Mouse (Mus musculus) mature B cell (primary cell): ENCODE results near the gene Rfng.
"Not testable (repeated sequence)": the region's sequence is repeated elsewhere in the genome, so short reads cannot be mapped to it uniquely, and the experiment has no call there.

Source experiments
- in situ Hi-C: fragments of 300-500 bp; cut with MboI; formaldehyde crosslinking; loops from 2 replicates; pipeline ENCODE4 v1.14.3; 2019

The Rfng gene

DNA sequence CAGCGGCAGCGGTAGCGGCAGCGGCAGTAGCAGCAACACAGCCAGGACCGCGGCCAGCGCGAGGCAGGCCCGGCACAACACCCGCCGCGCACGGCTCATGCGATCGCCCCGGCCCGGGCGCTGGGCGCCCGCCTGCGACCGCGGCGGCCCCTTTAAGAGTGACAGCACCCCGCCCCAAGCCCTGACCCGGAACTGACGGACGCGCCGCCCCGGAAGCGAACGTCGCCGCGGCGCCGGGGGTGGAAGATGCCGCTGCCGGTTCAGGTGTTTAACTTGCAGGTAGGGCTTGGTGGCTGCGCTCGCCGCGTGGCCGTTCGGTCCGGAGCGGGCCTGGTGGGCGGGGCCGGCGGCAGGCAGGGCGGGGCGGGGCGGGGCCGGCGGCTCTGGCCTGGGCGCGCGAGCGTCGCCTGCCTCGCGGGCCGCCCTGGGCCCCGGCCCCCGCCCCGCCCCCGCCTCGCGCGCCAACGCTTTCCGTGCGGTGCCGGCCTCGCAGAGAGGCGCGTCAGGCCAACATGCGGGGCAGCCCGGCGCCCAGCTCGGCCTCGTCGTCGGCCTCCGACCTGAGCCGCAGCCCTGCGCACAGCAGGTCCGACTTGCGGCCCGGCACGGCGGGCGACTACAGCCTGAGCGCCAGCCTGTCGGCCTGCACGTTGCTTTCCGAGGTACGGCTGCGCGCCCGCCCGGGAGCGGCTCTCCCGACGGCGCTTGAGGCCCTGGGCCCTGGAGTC lies at the start of gene Rfng, which contains the start of gene Gps1:
TSS of gene Rfng (minus strand) at position 144 of the 728 bp plus-strand sequence.
TSS of gene Gps1 (plus strand) at position 209 of the 728 bp plus-strand sequence.
- in situ Hi-C loops, result no loop called here

DNA sequence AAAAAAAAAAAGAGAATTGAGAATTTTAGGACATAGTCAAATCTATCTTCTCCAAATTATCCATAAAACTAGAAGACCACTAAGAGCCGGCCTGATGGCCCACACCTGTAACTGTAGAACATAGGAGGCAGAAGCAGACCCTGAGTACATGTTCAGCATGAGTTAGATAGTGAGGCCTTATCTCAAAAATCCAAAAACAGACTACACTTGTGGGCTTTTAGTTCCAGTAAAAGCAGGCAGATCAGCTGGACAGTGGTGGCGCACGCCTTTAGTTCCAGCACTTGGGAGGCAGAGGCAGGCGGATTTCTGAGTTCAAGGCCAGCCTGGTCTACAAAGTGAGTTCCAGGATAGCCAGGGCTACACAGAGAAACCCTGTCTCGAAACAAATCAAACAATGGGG lies 49.0 kb upstream of the Rfng start:
- in situ Hi-C loops, result not testable (repeated sequence)

DNA sequence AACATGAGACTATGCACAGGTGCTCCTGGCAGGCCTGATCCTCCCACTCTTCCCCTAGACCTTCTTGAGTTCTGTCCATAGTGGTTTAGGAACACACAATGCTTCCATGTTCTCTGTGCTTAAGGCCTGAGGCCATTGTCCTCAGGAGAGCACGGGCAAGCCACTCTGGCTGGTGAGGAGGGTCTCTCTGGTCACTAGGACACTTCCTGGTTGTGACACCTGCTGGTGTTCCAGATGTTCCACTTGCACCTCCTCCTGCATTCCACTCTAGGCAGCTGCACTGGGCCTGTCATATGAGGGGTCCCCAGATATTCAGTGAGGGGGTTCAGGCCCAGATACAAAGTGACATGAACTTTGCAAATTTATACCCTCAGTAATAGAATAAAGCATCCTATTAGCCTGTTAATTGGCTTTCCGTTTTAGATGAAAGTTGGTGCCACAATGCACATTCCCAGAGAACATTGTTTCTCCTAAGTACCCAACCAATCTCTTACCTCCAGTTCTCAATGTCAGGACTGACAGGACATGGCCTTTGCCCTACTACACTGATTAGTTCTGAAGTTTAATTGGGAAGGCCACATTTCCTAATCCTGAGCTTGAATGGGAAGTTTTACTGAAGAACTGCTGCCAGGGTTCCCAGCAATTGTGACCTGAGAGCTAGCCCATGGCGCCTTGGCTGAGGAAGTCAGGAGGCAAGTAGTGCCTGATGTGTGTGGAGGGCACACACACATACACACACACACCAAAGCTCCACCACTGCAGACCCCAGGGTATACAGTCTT lies 47.8 kb upstream of the Rfng start:
- in situ Hi-C loops, result no loop called here

DNA sequence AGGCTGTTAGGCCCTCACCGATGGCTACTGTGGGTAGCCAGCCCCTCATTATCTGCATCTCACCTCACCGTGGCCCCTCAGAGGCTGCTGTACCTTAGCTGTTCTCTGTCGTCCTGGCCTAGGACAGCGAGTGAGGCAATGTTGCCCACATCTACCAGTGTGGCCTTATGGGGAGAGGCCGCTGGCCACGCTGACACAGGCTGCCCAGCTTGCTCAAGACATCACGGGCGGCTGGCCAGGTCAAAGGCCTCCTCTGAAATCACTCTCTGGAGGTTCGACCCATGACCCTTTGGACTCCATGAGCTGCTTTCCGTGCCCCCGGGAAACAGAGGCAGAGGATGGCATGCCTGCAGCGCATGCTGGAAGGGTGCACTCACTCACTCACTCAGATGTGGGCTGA lies 46.7 kb upstream of the Rfng start:
- in situ Hi-C loops, result no loop called here

DNA sequence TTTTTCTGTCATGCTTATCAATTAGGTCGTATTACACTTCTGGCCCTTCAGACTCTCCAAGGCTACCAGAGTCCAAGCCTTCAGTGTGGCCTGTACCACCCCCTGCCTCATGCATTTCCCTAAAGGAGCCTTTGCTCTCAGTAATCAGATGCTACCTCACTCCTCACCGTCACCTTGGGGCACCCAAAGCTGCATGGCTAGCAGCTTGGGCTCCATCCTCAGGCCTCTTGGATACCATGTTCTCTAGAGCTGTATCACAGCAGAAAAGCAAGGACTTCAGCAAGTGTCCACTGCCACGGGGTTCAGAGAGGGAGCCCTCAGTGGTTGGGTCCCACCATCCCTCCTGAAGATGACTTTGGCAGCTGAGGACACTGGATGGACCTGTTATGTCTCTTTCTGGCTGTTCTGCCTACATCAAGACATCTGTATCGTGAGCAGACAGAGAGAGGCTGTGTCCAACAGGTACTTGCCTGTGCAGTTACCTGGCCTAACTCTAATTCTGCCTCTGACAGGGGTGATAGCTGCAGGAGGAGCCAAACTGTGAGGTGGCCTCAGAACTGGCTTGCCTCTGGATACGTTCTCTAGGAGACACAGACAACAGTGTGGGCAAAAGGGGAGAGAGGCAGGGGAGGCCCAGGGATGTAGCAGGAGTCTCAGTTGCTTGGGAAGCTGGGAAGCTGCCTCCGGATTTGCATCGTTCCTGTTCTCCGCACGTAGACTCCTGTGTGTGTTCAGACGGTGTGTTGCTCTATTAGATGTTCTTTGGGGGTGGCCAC lies 45.9 kb upstream of the Rfng start:
- in situ Hi-C loops, result no loop called here

DNA sequence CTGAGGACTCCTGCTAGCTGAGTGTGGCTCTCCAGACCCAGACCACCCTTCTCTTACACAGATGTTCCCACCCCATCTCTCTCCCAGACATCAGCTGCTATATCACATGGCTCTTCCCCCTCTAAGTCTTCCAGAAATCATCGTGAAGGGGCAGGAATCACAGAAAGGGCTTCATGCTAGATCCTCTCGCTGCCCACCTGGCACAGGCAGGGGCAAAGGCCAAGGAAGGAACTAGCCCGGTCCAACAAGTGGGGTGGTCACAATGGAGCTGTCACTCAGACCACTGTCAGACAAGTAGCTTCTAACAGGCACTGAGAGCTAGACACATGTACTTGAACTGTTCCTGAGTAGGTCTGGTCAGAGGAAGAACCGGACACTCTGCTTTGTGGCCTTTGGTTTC lies 44.4 kb upstream of the Rfng start:
- in situ Hi-C loops, result no loop called here

DNA sequence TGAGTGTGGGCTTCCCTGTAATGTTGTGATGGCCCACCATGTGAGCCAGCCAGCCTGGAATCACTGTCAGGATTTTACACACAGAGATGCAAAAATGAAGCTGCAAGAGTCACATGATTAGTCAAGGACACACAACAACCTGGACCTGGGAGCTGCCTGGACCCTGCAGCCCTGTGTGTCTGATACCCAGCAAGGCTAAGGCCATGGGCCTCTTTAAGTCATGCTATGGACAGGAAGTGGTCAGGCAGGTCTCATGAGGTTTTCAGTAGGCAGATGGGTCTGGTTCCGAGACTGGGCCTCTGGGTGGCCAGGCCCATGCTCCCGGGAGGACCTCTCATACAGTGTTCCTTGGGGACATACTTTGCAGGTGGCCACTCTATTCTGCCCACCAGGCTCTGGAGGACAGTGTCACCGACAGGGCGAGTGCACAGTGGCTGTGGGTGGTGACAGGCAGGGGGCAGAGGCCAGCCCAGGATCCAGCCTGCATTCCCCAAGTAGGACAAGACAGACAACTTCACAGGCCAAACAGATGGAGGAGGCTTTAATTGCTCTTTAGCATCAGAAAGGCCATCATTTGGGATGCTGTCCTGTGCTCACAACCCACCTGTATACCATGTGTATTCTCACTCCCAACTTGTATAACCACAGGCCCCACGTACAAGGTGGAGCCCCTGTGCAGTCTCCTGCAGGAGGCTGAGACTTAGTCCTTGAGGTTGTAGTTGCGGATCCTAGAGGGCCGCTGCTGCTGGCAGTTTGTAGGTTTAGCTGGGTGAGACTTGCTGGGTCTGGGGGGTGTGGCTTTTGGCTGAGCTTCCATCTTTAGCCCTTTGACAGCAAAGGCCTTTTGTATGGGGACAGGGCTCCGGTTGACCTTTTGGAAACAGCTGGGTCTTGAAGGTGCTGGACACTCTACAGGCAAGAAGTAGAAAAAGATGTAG lies 42.3 kb upstream of the Rfng start:
- in situ Hi-C loops, result no loop called here

DNA sequence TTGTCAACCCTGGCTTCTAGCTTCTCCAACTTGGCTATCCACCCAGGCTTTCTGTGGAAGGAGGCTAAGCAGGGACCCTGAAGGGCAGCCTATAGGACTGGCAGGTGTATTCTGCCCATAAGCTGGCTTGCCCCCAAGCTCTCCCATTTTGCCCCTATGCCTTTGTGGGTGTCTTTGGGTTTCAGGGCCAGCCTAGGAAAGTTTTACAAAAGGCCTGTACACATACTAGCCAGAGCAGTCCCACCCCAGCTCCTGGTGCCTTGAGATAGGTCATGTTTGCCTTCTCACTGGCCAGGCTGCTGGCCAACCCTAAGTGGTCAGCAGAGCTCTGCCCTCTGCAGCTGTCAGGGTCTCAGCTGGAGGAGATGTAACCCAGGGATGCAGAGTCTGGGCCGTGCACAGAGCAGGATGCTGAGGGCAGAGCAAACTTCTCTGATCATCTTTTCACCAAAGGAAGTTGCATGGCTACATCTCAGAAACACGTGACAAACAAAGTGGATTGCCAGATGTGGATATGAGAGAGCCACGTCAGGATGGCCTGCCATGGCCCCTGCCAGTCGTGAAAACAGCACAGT lies 41.4 kb upstream of the Rfng start:
- in situ Hi-C loops, result no loop called here

DNA sequence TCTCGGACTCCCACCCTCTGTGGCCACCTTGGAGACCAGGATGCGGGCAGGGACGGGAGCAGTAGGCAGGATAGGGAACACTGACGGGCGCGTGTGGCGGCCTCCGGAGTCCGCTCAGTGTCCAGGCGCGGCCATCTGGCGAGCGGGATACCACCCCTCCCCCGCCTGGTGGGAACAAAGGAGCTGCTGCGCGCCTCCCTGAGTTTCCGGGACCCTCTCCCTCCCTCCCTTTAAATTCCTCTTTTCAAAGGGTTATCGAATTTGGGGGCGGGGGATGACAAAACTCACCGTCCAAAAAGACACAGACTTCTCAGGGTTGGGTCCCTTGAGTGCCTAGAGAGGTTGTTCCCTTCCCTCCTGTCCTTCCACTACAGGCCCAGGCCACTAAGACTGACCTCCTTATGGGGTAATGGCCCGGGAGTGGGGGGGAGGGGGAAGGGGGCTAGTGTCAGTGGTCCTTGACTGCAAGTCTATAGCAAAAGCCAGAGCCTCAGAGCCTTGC lies 40.8 kb upstream of the Rfng start:
- in situ Hi-C loops, result no loop called here

DNA sequence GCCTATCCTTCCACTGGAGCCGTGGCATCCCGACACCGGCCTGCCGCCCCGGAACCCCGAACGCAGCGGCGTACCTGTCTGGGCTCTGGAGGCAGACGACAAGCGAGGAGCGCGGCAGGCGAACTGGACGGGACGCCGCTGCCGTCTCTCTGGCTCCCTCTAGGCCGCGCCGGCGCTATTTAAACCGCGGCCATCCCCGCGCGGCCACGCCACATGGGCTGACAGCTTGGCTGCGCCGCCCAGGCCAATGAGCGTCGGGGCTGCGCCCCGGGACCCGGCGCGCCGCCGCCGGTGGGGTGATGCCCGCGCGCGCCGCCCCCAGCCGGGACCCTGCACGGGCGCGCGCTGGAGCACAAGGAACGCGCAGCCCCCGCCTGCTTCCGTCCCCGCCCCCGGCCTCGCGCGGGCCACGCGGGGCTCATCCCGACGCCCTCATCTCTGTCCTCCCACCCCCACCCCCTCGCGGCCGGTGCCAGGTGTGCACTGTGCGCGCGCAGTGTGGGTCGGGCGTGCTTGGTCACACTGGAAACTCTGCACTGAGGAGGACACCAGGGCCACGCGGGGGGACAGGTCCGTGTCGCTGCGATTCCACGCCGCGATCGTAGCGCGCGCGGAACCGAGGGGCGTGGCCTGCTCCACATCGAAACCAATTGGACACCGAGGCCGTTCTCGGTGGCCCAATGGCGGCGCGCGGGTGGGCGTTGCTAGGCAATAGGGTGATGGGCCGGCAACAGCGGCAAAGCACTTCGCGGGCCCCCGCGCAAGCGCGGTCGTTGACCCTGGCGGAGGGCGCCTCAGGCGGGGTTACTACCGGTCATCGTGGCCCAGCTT lies 40.2 kb upstream of the Rfng start, which contains the start of gene Fasn:
TSS of gene Fasn (minus strand) at position 592 of the 831 bp plus-strand sequence.
- in situ Hi-C loops, result no loop called here

DNA sequence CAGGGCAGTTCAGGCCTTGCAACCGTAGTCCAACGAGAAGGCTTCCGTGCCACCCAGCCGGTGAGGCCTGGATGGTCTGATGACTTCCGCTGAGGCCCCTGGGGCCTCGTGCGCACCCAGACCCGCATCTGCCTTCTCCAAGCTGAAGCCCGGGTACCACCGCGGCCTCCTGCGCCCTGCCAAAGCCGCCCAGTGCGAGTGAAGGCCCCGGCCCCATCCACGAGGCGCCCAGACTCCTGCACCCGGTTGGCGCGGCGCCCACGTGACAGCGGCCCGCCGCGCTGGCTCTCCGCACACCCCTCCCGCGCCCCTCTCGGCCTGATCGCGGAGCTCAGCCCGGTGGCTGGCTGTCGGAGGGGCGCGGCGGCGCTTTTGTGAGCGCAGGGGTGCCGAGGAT lies 39.5 kb upstream of the Rfng start:
- in situ Hi-C loops, result no loop called here

DNA sequence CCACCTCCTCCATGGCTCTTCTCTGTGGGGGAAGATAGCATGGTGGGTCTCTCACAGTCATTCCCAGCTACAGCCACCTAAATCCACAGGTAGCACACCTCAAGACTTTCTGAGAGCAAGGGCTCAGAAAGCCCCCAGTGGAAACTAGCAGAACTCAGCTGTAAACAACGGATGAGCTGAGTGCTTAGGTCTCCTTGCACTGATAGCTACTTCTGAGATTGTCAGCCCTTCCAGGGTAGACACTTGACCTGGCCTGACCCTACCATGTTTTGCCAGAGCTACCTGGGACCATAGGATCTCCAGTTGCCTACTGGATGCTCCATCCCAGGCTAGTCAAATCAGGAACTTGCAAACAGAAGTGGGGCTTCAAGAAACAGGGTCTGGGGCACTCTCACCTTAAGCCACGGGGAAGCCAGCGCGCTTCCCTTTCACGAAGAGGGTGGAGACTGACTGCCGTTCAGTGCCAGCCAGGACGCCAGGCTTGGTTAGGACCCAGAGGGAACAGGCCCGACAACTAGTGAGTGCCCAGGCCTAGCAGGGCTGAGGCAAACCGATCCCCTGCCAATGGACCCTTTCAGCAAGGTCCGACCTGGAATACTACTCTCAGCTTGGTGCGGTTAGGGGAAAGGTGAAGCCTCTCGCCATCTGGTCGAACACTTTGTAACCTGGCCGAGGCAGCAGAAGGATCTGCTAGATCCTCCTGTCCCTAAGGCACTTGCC lies 39.0 kb upstream of the Rfng start:
- in situ Hi-C loops, result no loop called here

DNA sequence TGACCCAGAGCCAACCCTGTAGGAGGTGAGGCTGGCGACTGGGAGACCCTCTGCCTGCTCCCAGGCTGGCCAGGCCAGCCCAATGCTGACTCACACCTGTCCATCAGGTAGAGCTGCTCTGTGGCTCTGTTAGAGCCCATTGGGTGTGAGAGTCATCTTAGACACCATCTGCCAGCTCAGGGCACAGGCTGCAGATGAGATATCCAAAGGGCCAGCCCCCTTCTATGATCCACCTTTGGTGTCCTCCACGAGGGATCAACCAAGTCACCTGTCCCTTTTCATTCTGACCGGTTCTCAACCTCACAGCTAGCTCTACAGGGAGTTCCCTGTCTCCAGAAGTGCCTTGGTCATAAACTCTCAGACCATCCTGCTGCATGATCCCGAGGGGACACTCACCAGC lies 38.3 kb upstream of the Rfng start:
- in situ Hi-C loops, result no loop called here

DNA sequence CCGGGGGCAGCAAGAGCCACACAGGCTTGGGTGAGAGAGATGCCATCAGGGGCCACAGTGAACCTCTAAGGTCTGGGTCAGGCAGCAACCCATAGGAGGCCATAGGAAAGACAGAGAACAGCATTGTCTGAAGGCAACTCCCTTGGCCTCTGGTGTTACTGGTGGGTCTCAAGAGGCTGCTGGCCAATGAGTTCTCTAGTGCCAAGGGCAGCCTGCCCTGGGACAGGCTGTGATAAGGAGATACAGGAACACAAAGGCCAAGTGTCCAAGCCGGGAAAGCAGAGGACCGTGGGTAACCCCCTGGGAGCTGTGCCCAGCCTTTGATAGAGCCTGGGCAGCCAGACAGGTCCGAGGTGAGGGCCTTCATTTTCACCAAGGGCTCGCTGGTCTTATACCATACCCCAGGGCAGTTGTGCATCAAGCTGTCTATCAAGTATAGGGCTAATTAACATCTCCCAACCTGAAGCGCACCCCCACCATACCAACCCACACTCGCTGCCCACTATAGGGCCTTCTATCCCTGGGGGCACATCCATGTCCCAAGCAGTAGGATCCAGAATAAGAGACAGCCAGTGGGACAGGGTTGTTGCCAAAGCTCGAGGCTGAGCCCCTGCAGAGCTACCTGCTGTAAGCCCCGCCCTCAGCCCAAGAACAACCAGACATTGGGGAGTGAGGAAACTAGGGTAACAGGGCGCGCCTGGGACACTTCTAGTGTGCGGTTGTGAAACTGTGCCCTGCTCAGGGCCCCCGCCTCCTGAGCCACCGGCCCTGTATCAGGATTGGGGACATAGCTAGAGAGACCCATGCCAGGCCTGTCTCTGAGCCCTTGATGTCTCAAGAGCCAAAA lies 37.3 kb upstream of the Rfng start:
- in situ Hi-C loops, result no loop called here

DNA sequence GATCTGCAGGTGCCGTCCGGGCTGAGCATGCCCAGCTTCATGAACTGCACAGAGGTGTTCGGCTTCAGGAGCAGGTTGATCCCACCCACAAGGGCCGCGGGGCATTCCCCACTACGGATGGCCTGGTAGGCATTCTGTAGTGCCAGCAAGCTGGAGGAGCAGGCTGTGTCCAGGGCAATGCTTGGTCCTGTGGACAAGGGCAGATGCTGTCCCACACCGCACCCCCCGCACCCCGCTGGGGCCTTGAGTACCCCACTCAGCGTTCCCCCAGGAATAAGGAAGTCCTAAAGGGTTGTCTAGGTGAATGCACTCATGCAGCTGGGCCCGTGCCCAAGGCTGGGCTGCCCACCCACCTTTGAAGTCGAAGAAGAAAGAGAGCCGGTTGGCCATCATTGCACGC lies 36.5 kb upstream of the Rfng start:
- in situ Hi-C loops, result no loop called here

DNA sequence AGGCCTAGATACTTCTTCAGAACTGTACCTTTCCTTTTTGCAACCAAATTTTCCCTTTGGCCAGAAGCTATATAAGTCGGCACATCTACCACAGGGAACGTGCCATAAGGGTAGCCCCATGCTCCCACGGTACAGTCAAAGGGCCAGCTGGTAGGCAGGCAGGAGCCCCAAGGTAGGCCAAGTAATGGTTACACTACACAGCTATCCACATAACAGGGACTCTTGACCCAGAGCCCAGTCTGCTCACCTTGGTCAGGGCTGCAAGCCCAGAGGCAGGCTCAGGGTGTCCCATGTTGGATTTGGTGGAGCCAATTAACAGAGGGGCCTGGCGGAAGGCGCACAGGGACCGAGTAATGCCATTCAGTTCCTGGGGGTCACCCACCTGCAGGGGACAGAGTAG lies 35.5 kb upstream of the Rfng start:
- in situ Hi-C loops, result no loop called here

DNA sequence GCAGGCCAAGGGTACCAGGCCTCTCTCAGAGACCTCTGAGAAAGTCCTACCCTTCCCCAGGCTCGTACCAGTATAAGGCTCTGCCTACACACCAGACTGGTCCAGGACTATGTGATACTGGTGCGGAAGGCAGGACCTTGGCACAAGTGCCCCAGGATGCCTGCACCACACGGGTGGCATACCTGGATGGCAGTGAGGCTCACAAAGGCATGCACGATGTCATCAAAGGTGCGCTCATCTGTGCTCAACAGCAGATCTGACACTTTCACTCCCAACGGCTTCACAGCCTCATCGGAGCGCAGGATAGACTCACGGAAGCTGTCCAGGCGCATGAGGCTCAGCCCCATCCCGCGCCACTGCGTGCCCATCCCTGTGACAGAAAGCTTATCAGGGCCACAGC lies 34.2 kb upstream of the Rfng start:
- in situ Hi-C loops, result no loop called here

DNA sequence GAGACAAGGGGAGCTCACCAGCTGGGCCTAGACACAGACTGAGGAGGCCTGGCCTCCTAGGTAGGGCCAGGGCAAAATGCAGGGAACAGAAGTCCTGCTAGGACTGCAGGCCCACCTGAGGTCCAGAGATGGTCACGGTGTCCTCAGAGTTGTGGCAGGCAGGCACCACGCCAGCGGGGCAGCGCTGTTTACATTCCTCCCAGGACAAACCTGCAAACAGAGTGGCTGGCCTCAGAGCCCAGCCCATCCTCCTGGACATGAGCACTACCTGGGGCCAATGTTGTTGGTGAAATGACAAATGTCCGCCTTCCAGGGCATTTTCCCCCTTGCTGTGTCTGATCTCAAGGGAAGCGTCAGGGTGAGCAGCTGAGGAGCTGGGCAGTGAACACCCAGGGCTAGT lies 33.4 kb upstream of the Rfng start:
- in situ Hi-C loops, result no loop called here
